Mouse (Mus musculus) forebrain, embryonic 13.5 days (tissue): ENCODE results near the gene Stip1. TPM values are rescaled to one million over a fixed set of nuclear protein-coding genes. Genes with fewer than 3 reads are reported as not detected.
"Not testable (repeated sequence)": the region's sequence is repeated elsewhere in the genome, so short reads cannot be mapped to it uniquely, and the experiment has no call there.

ENCODE experiments used
- ATAC-seq: fragments of 200-750 bp; cut with Nextera tagmentation; 2 replicates; pipeline ENCODE4 v1.8.0; 2017
- H3K27ac ChIP-seq: fragments of 300-500 bp; sonication (generic); 2 replicates; pipeline ENCODE4 v1.5.1; 2015; ENCODE audit warnings: inconsistent platforms, mild to moderate bottlenecking, moderate library complexity
- H3K27me3 ChIP-seq: fragments of 300-500 bp; sonication (generic); 2 replicates; pipeline ENCODE4 v1.6.1; 2015; ENCODE audit warnings: mild to moderate bottlenecking, inconsistent platforms
- H3K36me3 ChIP-seq: fragments of 300-500 bp; sonication (generic); 2 replicates; pipeline ENCODE4 v1.6.1; 2015; ENCODE audit warnings: mild to moderate bottlenecking, inconsistent platforms; ENCODE audit not compliant: poor library complexity, severe bottlenecking
- H3K4me1 ChIP-seq: fragments of 300-500 bp; sonication (generic); 2 replicates; pipeline ENCODE4 v1.6.1; 2015; ENCODE audit warnings: inconsistent platforms
- H3K4me2 ChIP-seq: fragments of 300-500 bp; sonication (generic); 2 replicates; pipeline ENCODE4 v1.6.1; 2015; ENCODE audit warnings: inconsistent platforms, mild to moderate bottlenecking, moderate library complexity
- H3K4me3 ChIP-seq: fragments of 300-500 bp; sonication (generic); 2 replicates; pipeline ENCODE4 v1.5.1; 2015; ENCODE audit warnings: mild to moderate bottlenecking, inconsistent platforms
- H3K9ac ChIP-seq: fragments of 300-500 bp; sonication (generic); 2 replicates; pipeline ENCODE4 v1.6.1; 2015; ENCODE audit warnings: mild to moderate bottlenecking, inconsistent platforms
- H3K9me3 ChIP-seq: fragments of 300-500 bp; sonication (generic); replicated peaks from 2 replicates; pipeline ENCODE4 v1.6.1; 2016; ENCODE audit warnings: inconsistent platforms
- WGBS: fragments of 180-500 bp; shearing (Covaris S2); methylation state at CpG from one replicate; pipeline ENCODE4 v1.1.7; 2015; 5-methylcytosine and 5-hydroxymethylcytosine counted together
- polyA plus RNA-seq: library from polyadenylated mRNA; unstranded; fragments of >200 nt; fragmentation: Nextera tagmentation; extraction: Ambion mirVana; gene quantifications from 2 replicates; pipeline ENCODE4 v1.2.1, GENCODE M21; 2015

Gene Stip1
- polyA plus RNA-seq, 1 experiment from 2014 or later = 289 TPM

DNA sequence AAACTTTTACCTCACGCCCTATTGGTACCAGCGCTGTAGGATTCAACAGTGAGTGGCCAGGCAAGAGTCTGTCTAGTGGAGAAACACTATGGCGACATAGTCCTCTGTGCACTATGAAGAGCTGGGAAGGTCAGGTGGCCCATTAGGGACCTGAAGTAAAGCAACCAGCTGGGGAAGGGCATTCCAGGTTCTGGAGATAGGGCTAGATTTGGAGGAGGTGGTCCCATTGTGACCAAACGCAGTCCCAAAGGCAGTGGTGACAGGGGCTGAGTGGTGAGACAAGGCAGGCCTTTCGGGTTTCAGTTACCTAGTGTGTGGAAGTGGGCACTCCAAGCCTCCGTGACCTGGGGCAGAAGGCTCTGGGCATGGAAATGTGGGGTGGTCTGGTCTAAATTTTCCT, 18.8 kb upstream of the Stip1 start:
- no peak for ATAC-seq
- H3K4me2 ChIP-seq = peak overlapping the region; percentile 100; the same call in 1 of the 2 replicates
- H3K9ac ChIP-seq = 0 out of 2 replicates have a peak overlapping the region, but pooled peaks have one; percentile 66

DNA sequence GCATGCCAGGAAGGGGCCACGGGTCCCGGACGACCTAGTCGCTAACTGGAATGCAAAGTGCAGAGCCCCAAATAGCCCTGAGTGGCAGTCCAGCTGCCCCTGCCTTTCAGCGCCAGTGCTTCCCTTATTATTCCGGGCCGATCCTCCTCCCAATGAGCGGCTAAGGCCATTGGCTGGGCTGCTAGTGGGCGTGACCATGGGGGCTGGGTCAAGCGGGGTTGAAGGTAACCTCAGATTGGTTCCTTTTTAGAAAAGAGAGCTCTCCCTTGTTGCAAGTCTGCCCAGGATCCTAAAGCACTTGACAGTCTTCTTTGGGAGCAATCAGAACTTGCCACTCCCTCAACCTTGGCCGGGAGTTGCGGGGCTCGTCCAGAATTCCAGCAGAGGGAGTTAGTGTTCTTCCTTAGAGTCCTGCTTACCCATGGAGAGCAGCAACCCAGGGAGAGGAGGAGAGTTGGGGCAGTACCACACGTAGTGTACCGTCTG, 18.0 kb upstream of the Stip1 start:
- Histone ChIP-seq H3K9ac (peak overlapping the region; percentile 66), H3K4me2 (peak overlapping the region; percentile 100), H3K36me3 (no peaks in the 10 kb centered on the region), H3K27ac (peak overlapping the region; percentile 19; the same call in 1 of the 2 replicates), H3K27me3 (peaks cover 25% of the 10 kb centered on the region), H3K4me3 (peak overlapping the region; percentile 73), H3K9me3 (no peaks in the 10 kb centered on the region), H3K4me1 (peaks cover 20% of the 10 kb centered on the region)
- WGBS = 0% methylated on average over 15 of the region's 15 CpGs
- ATAC-seq = peak; percentile 76

More for the DNA sequence above, 18.8 kb upstream of the Stip1 start:
- Histone ChIP-seq H3K9me3 (no peaks in the 10 kb centered on the region), H3K27ac (no peak overlapping the region), H3K27me3 (peaks cover 25% of the 10 kb centered on the region), H3K36me3 (no peaks in the 10 kb centered on the region), H3K4me3 (no peak overlapping the region), H3K4me1 (peaks cover 20% of the 10 kb centered on the region)
- 52% methylated on average over 6 of the region's 6 CpGs for WGBS

DNA sequence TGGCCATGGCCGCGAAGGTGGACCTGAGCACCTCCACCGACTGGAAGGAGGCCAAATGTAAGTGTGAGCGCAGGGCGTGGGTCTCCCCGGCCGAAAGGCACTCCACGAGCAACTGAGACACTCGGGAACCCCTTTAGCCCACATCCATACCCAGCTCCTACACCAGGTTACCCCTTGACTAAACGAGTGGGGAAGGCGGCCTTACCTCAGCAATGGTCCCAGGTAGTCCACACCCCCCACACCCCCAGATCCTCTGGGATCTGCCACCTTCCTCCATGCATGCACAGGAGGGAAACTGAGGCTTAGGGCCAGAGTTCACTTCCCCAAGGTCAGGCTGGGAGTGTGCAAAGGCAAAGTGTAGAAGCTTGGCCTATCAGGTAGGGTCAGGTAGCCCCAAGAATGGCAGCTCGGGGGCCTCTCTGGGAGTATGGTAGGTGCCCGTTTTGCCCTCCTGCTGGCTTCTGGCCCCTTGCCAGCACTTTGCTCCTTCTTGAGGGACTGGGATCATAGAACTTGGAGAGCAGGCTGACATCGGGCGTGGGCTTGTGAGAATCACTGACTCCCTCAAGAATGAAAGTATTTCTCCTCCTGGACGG, 17.5 kb upstream of the Stip1 start:
- 3% methylated on average over 16 of the region's 16 CpGs for WGBS
- H3K27ac ChIP-seq = peak overlapping the region; percentile 19; the same call in 1 of the 2 replicates
- peak overlapping the region; percentile 73 for H3K4me3 ChIP-seq
- peak overlapping the region; percentile 66 for H3K9ac ChIP-seq
- H3K9me3 ChIP-seq = no peaks in the 10 kb centered on the region
- no peaks in the 10 kb centered on the region for H3K36me3 ChIP-seq
- peak overlapping the region; percentile 100 for H3K4me2 ChIP-seq
- H3K4me1 ChIP-seq = peaks cover 20% of the 10 kb centered on the region
- ATAC-seq = peak; percentile 27
- H3K27me3 ChIP-seq = peaks cover 25% of the 10 kb centered on the region

DNA sequence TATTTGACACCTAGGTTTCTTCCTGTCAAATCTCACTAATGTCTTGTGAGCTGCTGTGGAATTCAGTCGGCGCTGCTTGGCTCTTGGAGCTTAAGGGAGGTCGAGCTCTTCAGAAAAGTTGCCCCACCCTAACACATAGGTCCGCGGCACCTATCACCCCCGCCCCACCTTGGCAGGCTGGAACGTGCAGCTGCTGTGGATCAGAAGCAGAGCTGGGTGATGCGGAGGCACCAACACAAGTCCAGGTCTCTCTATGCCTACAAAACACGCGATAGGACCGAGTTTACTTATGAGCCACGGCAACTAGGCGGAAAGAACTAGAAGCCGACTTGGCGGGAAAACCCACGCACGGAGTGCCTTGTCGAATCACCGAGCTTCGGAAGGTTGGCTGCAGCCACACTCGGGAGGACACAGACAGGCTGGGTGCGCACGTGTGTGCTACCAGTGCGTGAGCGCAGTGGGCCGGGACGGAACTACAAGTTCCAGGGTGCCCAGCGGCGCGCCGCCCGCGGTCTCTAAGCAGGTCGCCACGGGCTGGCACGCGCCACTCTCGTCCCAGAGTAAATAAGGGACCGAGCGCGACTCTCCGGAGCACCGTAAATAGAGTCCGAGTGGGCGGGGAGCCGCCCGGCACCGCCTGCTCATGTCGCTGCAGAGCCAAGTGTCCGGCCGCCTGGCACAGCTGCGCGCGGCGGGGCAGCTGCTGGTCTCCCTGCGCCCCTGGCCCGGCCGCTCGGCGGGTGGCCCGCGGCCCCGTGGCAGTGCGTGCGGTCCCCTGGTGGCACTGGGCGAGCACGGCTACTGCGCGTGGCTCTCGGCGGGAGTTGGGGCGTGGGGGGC, 16.7 kb upstream of the Stip1 start, which contains the start of gene Macrod1:
Macrod1 (plus strand) TSS at position 563 of the 840 bp plus-strand sequence.
- Histone ChIP-seq H3K27me3 (peaks cover 25% of the 10 kb centered on the region), H3K27ac (peak within 1 kb of the TSS; percentile 19; the same call in 1 of the 2 replicates), H3K9me3 (no peaks in the 10 kb centered on the region), H3K36me3 (no peaks in the 10 kb centered on the region), H3K4me3 (peak within 1 kb of the TSS; percentile 73), H3K9ac (peak within 1 kb of the TSS; percentile 66), H3K4me2 (peak within 1 kb of the TSS; percentile 100), H3K4me1 (peaks cover 20% of the 10 kb centered on the region)
- under 1% methylated on average over 62 of the region's 72 CpGs for WGBS
- ATAC-seq = peak; percentile 90

DNA sequence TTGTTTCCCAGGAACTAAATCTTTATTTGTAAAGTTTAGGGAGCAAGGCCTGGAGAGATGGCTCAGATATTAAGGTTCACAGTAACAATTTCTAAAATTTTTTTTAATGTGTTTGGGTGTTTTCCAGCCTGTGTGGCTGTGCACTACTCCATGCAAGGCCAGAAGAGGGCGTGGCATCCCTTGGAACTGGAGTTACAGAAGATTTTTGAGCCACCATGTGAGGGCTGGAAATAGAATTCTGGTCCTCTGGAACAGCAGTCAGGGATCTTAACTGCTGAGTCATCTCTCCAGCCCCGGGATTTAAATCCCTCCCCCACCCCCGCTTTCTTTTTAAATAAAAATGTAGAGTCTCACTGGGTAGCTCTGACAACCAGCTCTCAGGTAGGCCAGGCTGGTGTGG, 15.4 kb upstream of the Stip1 start:
- Histone ChIP-seq H3K4me1 (peaks cover 20% of the 10 kb centered on the region), H3K36me3 (no peaks in the 10 kb centered on the region), H3K4me3 (no peak overlapping the region), H3K9ac (no peak overlapping the region), H3K27me3 (peaks cover 25% of the 10 kb centered on the region), H3K27ac (no peak overlapping the region), H3K4me2 (no peak overlapping the region), H3K9me3 (no peaks in the 10 kb centered on the region)
- WGBS = 51% methylated on average over 3 of the region's 3 CpGs
- no peak for ATAC-seq

DNA sequence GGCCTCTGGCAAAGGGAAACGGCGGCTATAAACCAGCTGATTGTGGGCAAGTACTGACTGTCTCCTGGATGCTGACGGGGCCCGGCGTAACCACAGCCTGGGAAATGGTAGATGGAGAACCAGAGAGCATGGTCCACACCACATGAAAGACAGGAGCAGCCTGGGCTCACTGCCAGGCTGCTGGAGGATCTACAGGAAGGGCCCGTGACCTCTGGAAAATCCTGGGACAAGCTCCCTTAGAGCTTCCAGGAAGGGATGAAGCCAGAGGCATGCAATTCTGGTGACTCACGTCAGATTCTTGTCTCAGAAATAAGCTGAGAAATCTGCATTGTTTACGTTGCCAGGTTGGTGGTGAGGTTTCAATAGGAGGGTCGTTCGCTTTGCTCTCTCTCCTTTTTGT, 15.0 kb upstream of the Stip1 start:
- Histone ChIP-seq H3K36me3 (no peaks in the 10 kb centered on the region), H3K27ac (no peak overlapping the region), H3K4me2 (no peak overlapping the region), H3K4me3 (no peak overlapping the region), H3K4me1 (peaks cover 20% of the 10 kb centered on the region), H3K27me3 (peaks cover 22% of the 10 kb centered on the region), H3K9ac (no peak overlapping the region), H3K9me3 (no peaks in the 10 kb centered on the region)
- WGBS = 70% methylated on average over 10 of the region's 10 CpGs
- no peak for ATAC-seq

DNA sequence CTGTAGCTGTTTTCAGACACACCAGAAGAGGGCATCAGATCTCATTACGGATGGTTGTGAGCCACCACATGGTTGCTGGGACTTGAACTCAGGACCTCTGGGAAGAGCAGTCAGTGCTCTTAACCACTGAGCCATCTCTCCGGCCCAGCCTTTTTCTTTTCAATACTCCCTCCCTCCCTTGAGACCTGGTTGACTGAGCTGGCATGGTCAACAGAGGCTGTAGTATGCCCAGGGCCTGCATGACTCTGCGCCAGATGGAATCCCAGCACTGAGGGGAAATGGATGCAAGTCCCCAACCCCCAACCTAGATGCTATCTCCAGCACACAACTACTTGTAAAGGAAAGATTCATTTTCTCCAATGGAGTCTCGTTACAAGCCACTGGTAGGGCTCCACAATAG, 13.6 kb upstream of the Stip1 start:
- not testable (repeated sequence) for H3K9ac ChIP-seq, H3K9me3 ChIP-seq, ATAC-seq, H3K4me3 ChIP-seq, H3K27ac ChIP-seq, H3K4me2 ChIP-seq, H3K36me3 ChIP-seq
- peaks cover 20% of the 10 kb centered on the region for H3K4me1 ChIP-seq
- H3K27me3 ChIP-seq = peaks cover 17% of the 10 kb centered on the region
- 79% methylated on average over 4 of the region's 4 CpGs for WGBS

DNA sequence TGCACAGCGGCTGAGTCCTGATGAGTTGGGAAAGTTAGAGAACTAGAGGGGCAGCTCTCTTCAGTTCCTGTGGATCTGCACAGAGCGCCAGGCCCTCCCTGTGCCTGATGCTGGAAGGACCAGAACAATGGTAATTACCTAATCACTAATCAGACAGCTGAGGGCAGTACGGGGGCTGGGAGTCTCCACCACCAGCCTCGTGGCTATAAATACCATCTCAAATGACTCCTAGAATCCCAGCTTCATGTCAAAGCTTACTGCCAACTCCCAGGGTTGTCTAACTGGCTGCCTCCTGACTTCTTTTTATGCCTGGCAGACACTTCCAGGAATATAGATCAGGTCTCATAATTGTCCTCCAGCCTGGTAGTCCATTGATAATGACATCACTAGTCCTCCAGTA, 4.9 kb upstream of the Stip1 start:
- Histone ChIP-seq H3K4me3 (no peak overlapping the region), H3K9me3 (no peaks in the 10 kb centered on the region), H3K27me3 (no peaks in the 10 kb centered on the region), H3K27ac (no peak overlapping the region), H3K4me2 (no peak overlapping the region), H3K36me3 (no peaks in the 10 kb centered on the region), H3K9ac (no peak overlapping the region), H3K4me1 (peaks cover 11% of the 10 kb centered on the region; the same call in 1 of the 2 replicates)
- no peak for ATAC-seq
- WGBS = 36% methylated on average over 4 of the region's 4 CpGs

DNA sequence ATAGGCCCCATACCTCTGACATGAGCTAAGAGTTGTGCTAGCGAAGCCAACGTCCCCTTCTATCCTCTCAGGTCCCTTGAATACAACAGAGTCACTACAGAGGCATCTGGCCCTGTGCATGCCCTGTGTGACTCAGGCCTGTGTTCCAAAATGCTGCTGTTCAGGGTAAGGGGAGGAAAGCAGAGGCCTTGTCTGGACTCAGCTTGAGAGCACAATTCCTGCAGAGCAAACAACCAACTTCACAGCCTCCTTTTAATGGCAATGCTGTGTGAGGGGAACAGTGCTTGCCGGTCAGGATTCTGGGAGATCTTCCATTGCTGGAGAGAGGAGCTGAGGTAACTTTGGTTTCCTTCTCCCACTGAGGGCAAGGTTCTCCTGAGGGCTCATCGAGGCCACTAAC, 4.5 kb upstream of the Stip1 start:
- Histone ChIP-seq H3K9ac (no peak overlapping the region), H3K4me3 (no peak overlapping the region), H3K9me3 (no peaks in the 10 kb centered on the region), H3K27me3 (no peaks in the 10 kb centered on the region), H3K36me3 (no peaks in the 10 kb centered on the region), H3K27ac (no peak overlapping the region), H3K4me1 (peaks cover 11% of the 10 kb centered on the region; the same call in 1 of the 2 replicates), H3K4me2 (no peak overlapping the region)
- 68% methylated on average over 4 of the region's 4 CpGs for WGBS
- no peak for ATAC-seq

DNA sequence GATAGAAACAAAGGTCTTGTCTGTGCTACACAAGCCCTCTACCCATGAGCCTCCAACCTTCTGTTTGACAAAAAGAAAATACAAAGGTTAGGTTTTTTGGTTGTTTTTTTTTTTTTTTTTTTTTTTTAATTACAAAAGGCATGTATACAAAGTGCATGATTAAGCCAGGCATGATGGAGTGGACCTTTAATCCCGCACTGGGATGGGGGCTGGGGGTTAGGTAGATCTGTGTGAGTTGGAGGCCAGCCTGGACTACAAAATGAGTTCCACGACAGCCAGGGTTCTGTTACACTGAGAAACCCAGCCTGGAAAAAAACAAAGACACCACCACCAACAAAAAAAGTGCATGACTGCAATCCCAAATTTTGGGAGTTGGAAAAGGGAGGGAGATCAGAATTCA, 1.4 kb upstream of the Stip1 start:
- Histone ChIP-seq H3K4me1 (peaks cover 40% of the 10 kb centered on the region), H3K4me2 (peak overlapping the region; percentile 80), H3K9ac (no peak overlapping the region), H3K27ac (no peak overlapping the region), H3K27me3 (no peaks in the 10 kb centered on the region), H3K36me3 (peaks cover 6% of the 10 kb centered on the region), H3K4me3 (no peak overlapping the region), H3K9me3 (no peaks in the 10 kb centered on the region)
- 84% methylated on average over 2 of the region's 2 CpGs for WGBS
- no peak for ATAC-seq

DNA sequence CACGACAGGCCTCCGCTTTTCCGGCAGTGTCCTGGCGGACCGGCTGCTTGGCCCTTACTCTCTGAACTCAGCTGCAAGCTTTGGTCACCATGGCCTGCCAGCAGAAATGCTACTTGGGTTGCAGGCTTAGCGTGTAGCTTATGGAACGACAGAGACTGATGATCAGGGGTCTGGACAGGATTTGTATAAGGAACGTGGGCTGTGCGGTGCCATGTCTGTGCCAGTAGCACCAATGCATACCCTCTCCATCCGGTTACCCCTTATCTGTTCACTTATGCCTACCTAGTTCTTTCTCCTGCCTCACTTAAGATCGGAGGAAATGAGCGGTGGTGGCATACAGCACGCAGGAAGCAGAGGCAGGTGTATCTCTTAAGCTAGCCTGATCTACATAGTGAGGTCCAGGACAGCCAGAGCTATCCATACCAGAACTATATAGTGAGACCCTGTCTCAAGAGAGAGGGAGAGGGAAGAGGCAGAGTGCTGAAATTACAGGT, 917 bp upstream of the Stip1 start:
- Histone ChIP-seq H3K9me3 (no peaks in the 10 kb centered on the region), H3K27ac (peak overlapping the region; percentile 94), H3K4me1 (peaks cover 42% of the 10 kb centered on the region), H3K9ac (peak overlapping the region; percentile 75), H3K36me3 (peaks cover 7% of the 10 kb centered on the region), H3K4me3 (peak overlapping the region; percentile 48), H3K27me3 (no peaks in the 10 kb centered on the region), H3K4me2 (peak overlapping the region; percentile 80)
- ATAC-seq = no peak
- WGBS = 29% methylated on average over 13 of the region's 13 CpGs
